Mouse (Mus musculus) thymus, postnatal 4 days (tissue): ENCODE measurements around the gene Rspo3.

ENCODE experiments used
- DNase-seq: peaks from one replicate; pipeline ENCODE4 v3.0.0; 2021

Rspo3 gene

GRCm38 (mm10) chr10:29535546-29536260 lies at the start of gene Rspo3:
Rspo3 (minus strand) TSS chr10:29535867.
- peak; percentile 21 for DNase-seq

DNA sequence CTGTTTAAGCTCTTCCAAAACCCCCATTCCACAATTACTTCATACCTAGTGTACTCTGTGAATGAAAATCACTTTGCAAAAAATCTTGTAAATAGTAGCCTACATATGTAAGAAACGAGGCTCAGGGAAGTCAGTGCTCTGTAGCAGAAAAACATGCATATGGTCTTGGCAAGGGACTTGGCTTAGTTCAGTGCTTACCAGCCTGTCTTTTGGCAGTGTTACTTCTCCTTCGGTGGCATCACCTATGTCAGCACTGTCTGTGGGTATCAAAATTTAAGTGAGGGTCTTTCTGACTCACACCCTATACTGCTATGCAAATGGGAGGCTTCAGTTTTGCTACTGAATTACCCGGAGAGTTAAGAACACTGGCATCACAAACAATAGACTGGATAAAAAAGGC lies 46.3 kb upstream of the Rspo3 start:
- DNase-seq = no peak

GRCm38 (mm10) chr10:29581476-29581875 lies 45.8 kb upstream of the Rspo3 start:
- no peak for DNase-seq

DNA sequence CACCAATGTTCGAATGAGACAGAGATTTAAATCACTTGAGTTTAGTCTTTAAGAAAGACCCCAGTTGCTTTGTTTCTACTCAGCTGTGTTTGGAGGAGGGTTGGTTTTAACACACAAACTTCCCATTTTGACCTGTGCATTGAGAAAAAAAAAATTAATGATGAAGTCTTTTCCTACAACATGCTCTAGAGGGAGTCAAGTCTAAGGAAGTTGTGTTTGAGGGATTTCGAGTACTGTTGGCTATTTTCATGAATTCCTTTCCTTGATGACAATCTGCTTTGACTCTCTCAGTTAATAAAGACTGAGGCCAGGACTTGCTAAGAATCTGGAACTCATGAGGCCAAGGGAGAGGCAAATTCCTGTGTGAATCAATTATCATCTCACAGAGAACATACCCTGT lies 20.3 kb upstream of the Rspo3 start:
- DNase-seq = no peak

GRCm38 (mm10) chr10:29554365-29554764 lies 18.7 kb upstream of the Rspo3 start:
- no peak for DNase-seq

- DNase-seq = no peak
These were observed 7.3 kb upstream of the Rspo3 start for GRCm38 (mm10) chr10:29542982-29543381.

- no peak for DNase-seq
These were observed 3.8 kb upstream of the Rspo3 start for GRCm38 (mm10) chr10:29539516-29539915.

DNA sequence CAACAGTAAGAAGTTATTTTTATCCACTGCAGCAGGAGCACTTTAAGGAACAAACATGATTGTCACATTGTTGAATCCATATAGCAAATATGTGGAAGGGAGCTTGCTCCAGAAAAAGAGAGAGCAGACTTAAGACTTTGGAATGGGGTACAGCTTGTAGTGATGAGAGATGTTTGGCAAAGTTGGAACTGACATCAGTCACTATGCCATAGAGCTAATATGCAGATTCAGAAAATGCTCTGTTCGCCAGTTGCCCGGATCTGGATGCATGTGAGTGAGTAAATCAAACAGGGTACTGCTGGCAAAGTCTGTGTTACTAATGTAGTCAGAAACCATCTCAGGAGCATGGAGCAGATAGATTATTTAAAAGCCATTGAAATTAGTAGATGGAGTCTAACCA lies 3.1 kb upstream of the Rspo3 start:
- no peak for DNase-seq

DNA sequence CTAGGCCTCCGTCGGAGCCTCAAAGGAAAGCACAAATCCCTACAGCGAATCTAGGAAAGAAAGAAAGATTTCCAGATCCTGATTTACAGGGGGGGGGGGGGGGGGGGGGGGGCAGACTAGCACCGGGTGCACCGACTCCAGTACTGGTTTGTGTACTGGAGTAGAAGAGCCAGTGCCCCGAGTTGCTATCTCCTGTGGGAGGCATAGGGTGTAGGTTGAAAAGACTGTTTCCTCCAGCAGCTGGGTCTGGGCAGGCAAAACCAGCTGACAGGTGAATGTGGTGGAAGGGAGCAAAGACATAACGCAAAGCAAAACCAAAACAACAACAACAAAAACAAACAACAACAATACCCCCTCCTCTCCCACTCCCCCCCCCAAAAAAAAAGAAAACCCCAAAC lies 838 bp downstream of the Rspo3 start:
- DNase-seq = no peak

GRCm38 (mm10) chr10:29533846-29534829 lies 1.5 kb downstream of the Rspo3 start:
- DNase-seq = peak; percentile 6

- DNase-seq = peak; percentile 58
These were observed 2.6 kb downstream of the Rspo3 start for GRCm38 (mm10) chr10:29532821-29533715.

- DNase-seq = no peak
These were observed 22.1 kb downstream of the Rspo3 start for GRCm38 (mm10) chr10:29513563-29513962.

DNA sequence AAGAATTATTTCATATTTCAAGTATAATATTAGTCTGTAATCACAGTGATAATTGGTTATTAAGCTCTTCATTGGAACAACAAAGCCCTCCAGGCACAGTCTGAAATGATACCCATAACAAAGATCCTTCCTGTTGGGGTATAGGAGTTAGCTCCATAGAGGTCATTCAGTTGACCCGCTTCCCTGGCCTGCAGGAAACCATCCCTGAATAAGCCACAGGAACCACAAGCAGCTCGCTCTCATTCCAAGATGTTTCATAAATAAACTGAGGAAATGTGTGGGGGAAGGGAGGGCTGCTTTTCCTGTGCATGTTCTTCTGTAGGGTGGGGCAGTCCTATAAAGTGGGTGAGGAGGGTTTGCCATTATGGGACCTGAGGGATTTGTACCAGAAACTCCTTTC lies 27.5 kb downstream of the Rspo3 start:
- no peak for DNase-seq

- no peak for DNase-seq
These were observed 38.4 kb downstream of the Rspo3 start for GRCm38 (mm10) chr10:29497205-29497822.

DNA sequence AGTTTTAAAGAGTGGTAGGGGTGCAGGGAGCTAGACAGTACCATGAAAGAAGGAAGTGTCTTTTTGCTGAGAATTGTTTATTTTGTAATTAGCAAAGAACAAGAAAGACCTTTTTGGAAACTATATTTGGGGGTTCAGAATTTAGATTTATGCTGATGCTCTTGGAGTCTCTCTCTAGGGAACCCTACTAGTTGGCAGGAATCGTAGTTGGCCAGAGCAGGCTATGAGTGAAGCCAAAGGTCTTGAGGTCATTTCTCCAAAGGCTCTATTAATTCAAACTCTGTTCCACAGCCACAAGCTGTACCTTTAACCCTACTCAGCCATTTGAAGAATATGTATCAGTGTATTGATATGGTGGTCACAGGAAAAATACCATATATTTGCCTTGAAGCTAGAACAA lies 41.7 kb downstream of the Rspo3 start:
- DNase-seq = no peak

- no peak for DNase-seq
These were observed 54.7 kb downstream of the Rspo3 start for GRCm38 (mm10) chr10:29480945-29481344.

- DNase-seq = no peak
These were observed 56.3 kb downstream of the Rspo3 start for GRCm38 (mm10) chr10:29479401-29479800.

DNA sequence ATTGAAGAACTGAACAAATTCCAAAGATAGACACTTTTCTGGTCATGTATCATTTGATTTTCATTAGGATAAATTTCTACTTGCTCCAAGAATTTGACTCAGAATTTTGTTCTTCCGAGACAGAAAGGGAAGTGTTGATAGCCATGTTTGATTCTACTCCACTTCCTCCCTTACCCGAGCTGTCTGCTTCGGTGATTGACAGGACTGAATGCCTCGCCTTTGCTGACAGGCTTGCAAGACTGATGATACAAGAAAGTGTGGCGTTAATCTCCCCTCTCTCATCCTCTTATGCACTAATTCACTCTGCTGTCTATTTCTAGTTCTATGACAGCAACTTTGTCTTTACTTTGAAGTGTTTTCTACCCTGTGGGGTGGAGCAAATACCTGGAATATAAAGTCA lies 65.2 kb downstream of the Rspo3 start:
- no peak for DNase-seq

GRCm38 (mm10) chr10:29460100-29460499 lies 75.6 kb downstream of the Rspo3 start:
- no peak for DNase-seq

- no peak for DNase-seq
These were observed 76.0 kb downstream of the Rspo3 start for GRCm38 (mm10) chr10:29459632-29460031.

DNA sequence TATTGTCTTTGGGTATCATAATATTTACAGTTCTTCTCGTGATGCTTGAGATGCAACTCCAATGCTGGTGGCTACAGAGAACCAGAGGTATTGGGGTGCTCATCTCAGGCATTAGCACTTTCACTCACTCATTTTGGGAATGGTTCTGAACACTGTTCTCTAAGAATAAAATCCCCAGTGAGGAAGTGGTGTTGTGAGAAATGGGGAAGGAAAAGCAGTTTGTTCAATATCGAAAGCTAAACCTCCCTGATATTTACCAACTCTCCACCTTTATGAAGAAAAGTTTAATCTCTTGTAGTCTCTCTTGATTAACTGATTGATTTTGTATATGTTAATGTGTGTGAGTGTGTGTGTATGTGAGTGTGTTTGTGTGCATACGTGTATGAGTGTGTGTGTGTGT lies 90.6 kb downstream of the Rspo3 start:
- no peak for DNase-seq

- DNase-seq = no peak
These were observed 94.4 kb downstream of the Rspo3 start for GRCm38 (mm10) chr10:29441297-29441696.
